Mouse (Mus musculus) brain, adult 2 months (tissue): ENCODE measurements around the gene Rcor2.

ENCODE experiments used
- DNase-seq: peaks from one replicate; pipeline ENCODE4 v3.0.0; 2011; ENCODE audit warnings: low read depth, low spot score

Rcor2 gene

DNA sequence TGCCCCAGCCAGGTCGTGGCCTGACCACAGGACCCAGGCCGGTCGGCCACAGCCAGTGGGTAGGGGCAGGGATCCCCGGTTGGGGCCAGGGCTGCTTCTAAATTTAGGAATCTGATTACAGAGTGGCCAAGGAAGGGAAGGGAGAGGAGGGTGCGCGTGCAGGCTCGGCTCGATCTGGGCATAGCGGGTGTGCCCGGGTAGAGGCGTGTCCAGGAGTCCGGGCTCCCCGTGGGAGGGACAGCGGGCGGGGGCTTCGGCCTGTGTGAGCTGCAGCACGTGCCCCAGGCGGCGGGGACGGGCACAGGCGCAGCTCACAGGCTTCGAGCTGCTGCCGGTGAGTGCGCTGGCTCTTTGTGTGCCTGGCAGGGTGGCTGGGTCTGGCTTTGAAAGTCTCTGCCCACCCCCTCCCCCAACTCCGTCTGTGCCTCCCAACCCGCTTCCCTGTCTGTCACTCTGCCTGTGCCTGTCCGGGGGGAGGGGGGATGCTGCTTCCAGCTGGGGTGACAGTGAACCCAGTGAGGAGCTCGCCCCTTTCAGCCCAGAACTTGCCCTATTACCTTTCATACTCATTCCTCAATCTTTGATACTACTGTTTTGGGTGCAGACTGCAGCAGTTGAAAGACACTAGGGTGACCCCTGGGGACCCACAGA is at the start of gene Rcor2:
TSS of gene Rcor2 (plus strand) at position 235 of the 651 bp plus-strand sequence.
- DNase-seq: peak; percentile 71

DNA sequence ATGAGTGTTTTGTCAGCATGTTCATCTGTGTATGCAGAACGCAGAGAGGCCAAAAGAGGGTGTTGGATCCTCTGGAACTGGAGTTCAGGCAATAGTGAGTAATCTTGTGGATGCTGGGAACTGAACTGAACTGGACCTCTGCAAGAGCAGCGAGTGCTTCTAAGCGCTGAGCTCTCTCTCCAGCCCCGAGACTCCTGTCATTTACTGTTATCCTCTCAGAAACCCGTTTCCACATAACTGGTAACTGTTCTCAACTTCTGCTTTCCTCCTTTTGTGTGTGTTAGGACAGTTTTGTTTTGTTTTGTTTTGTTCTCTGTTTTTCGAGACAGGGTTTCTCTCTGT is 49.2 kb upstream of the Rcor2 start:
- no peak for DNase-seq

DNA sequence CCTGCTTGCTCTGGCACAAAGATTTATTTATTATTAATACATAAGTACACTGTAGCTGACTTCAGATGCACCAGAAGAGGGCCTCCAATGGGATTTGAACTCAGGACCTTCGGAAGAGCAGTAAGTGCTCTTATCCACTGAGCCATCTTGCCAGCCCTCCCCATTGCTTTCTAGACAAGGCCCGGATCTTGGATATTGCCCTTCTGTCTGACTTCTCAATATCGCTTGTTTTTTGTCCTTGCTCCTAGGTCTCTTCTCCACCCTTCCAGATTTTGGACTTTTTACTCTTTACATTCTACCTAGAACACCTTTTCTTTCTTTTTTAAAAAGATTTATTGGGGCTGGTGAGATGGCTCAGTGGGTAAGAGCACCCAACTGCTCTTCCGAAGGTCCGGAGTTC is 48.4 kb upstream of the Rcor2 start:
- no peak for DNase-seq

DNA sequence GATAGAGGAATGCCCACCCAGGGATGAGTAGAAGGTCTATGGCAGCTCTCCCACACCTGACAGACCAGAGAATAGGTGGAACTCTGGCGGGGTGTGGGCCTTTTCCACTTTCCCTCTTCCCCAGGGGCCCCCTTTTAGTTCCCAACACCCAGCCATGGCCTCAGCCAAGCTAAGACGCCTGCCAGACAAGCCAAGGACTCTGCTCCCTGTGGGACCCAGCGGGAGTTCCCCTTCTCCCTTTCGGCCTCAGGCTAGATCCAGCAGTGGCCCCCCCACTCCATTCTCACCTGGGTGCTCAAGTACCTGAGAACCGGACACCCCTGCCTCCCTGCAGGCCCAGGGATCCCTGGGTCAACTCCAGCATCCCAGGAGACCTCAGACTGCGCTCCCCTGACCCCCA is 44.9 kb upstream of the Rcor2 start:
- DNase-seq: no peak

DNA sequence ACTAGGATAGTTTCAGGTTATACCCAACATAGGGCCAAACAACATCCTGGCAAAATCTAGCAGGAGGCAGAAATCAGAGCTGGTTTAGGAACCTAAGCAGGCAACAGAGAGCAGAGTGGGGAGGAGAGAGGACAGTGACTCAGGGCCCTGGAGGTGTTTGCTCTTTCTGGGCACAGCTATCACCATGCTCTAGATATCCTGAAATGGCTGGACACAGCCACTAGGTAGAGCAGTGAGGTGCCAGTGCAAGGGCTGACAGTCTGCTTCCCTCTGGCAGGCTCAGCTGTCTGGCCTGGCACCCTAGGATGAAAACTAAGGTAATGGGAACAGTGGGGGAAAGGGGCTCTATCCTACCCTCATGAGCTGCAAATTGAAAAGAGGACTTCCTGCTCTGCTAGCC is 43.6 kb upstream of the Rcor2 start:
- DNase-seq: no peak

DNA sequence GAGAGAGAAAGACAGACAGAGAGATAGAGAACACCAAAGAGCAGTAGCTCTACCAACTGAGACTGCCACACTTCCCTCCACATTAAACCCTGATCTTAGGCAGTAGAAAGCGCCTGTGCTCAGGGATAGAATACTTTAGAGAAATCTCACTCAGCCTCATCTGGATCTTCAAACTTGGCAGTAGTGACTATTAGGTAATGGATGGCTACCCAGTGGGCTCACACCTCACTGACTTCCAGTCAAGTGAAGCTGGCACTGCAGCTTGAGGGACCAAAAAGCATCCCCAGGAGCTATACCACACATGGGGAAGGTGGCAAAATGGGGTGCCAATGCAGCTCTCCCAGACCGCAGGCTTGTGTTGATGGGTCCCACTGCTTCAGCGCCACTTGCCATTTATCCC is 42.9 kb upstream of the Rcor2 start:
- DNase-seq: no peak

DNA sequence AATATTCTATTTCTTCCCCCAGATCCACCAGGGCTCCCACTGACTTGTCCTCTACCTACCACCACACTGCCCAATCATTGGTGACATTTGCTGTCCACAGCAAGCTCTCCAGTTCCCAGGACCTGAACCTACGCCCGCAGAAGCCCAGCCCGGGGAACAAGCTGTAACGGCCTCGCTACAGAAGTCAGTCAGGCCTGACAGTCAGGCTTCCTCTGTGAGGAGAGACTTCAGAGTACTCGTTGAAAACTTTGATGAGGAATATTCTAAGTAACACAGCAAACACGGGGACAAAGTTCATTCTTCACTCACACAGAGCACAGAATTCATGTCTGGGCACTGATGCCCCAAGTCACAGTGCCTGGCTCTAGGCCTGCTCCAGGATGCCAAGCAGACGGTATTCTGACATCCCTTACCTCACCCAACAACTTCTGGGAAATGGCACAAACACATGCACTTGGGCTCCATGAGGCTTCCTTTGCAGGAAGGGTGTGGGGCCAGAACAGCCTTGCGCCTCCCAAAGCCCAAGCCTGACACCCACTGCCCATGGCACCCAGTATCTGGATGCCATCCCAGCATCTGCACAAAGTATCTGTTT is 41.9 kb upstream of the Rcor2 start:
- no peak for DNase-seq

DNA sequence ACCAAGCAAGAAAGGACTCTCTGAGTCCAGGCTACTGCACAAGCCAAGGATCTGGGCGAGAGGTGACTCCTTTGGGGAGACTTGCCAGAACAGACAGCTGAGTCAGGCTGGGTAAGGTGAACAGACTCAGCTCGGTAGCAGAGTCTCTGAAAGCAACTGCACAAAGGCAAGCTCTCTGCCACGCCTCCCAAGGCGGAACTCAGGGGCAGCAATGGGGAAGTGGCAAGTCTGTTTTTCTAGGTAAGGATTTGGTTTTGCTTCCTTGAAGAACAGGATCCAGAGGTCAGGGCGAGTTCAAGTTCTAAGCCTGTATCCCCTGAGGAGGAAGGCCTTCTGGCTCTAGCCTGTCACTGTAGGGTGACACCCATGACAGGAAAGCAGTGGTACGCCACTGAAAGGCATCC is 40.6 kb upstream of the Rcor2 start:
- DNase-seq: no peak

DNA sequence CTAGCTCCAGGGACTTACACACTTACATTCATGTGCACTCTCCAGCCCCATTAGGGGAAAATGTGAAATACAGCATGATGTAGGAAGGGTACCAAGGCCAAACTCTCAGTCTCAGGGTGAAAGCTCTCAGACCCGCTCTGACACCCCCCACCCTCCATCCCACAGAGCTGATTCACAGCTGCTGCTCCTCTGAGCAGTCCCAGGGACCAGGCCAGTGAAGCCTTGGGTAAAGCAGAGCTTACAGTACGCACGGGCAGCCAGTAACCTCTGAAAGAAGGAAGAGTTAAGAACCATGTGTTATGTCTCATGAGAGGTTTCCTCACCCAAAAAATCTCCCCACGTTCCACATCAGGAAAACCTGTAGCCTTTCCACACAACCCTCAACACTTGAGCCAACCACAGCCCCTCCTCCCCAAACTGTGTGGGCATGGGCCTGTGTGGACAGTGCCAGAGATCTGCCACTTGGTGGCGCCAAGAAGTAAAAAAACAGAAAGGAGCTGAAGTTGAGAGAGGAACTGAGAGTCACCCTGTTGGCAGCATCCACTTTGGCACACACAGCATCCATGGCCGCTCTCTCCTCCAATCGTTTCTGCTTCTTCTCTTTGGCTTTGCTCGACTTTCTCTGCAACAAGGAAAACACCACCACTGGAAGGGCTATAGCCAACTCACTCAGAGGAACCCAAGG is 32.4 kb upstream of the Rcor2 start:
- DNase-seq: peak; percentile 94

DNA sequence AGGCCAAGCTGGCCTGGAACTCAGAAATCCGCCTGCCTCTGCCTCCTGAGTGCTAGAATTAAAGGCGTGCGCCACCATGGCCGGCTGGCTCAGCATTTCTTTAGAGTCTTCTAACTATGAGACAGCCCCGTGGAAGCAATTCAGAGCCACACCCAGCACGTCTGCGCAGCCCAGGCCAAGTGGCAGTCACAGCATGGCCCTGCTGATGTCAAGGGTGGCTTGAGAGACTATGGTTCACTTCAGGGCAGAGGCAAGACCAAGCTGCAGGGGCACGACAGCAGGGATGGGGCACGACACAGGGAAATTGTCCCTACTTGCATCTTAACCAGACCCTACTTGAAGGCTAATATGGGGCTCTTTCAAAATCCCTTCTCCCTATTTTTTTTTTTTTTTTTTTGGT is 31.7 kb upstream of the Rcor2 start:
- DNase-seq: no peak

DNA sequence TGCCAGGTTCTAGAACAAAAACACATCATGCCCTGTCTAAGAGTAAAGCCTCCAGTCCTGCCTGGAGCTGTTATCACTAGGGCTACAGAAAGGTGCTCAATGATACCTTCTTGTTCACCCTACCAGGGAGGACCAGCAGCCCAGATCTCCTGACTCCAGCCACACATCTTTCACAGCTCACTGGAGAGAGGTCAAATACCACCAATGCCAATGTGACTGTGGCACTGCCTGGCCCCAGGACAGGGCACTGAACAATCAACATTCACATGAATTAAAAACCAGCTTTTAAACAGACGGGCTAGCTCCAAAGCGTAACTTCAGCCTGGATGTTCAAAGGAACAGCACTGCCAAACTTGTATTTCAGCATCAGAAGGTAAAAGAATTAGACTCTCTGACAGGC is 31.1 kb upstream of the Rcor2 start:
- DNase-seq: no peak

DNA sequence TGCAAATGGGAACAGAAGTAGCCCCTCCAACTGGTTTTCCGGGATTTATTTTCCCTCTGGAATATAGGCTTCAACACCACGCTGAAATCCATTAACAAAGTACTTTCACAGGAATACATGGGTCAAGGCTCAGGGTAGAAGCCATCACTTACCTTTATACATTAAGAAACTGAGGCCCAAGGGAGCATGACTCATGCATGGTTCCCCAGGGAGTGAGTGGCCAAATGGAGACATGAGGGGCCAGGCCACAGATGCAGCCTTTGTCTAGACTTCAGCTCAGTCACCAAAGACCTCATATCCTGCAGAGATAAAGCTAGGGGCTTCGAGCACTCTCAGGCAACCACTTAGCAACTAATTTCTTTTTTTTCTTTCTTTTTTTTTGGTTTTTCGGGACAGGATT is 30.4 kb upstream of the Rcor2 start:
- DNase-seq: no peak

DNA sequence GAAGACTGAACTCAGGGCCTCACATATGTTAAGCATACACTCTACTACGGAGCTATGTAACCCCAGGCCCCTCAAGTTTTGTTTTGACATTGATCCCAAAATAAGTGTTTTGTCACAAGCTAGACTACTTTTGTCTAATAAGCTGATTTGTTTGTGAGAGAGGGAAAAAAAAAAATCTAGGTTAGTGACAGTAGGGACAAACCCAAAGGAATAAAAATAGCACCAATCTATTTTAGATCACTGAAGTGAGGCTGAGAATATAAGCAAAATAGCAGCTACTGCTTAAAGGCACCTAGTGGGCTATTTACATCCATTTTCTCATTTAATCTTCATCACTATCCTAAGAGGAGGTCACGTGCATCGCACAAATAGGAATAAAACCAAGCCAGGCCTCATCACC is 27.6 kb upstream of the Rcor2 start:
- DNase-seq: no peak

DNA sequence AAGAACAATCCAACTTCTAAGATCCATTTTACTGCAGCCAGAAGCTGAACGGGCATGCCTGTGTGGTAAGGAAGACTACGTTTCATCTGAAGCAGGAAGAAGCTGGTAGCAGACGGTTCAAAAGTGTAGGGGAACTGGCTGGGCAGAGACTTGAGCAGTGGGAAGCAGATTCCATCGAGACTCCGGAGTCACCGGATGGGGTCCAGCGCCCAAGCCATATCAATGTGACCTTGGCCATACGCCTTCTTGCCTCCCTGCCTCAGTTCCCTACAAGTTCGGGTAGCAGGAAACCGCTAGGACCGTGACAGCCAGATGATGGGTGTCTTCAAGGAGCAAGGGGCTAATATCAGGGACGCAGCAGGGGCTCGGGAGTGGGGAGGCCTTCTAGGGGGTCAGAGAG is 26.8 kb upstream of the Rcor2 start:
- no peak for DNase-seq

DNA sequence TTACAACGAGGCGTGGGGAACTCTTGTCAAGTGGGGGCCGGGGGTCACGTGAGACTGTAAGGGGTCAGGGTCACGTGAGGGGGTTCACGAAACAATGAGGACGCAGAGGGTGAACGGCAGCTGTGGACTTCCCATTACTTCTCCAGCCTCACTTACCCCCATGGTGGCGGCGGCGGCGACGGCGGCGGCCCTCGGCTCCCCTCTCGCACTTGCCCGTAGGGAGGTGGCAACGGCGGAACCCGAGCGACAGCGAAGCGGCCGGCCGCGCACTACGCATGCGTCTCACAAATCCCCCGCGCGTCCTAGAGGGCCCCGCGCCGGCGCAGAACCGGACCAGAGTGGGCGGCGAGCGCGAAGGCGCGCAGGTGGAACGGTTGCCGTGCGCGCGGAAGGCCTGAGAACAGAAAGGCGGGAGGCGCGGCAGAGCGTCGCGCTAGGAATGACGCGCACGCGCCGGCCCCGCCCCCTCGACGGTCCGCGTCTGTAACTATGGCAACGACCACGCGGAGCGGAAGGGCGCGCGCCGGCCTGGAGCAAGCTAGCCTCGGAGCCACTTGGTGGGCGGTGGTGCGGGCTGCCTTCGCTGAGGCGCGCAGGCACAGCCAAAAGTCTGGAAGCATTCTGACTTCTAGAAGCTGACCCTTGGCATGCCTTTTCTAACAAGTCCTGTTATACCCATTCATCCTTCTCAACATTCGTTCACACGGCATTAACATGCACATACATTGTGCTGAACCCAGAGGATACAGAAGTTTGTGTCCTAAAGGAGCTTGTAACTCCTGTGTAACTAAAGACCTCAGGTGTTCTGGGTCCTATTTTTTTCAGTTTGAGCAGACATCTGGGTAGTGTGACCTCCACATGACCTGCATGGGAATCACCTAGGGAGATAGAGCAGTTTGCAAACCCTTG is 26.1 kb upstream of the Rcor2 start, which contains the start of gene Naa40:
TSS of gene Naa40 (minus strand) at position 402 of the 909 bp plus-strand sequence.
- peak; percentile 98 for DNase-seq

DNA sequence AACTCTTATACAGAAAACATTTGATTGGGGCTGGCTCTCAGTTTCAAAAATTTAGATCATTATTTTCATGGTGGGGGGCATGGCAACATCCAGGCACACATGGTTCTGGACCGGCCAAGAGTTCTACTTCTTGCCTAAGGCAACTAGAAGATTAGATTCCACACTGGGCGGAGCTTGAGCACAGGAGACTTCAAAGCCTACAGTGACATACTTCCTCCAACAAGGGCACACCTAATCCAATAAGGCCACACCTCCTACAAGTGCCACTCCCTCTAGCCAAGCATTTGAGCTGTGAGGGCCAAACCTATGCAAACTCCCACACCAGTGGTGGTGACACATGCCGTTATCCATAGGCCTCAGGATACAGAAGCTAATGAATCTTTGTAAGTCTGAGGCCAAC is 21.1 kb upstream of the Rcor2 start:
- DNase-seq: no peak

DNA sequence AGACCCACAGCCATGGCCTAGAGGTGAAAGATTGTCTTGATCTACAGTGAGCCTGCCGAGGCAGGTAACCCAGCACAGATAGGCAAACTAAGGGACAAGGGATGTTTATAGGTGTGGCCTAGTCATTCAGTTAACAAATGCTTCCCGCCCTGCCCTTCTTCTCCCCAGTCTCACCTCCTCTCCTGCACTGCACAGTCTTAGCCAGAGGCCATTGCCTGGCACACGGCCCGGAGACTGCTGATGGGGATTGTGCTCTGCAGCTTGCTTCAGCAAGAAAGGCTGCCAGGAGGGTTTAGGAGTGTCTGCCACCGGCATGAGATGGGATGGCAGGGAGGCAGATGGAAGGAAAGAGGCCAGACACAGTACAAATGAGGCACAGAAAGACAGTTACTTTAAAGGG is 9.2 kb upstream of the Rcor2 start:
- peak; percentile 71 for DNase-seq

DNA sequence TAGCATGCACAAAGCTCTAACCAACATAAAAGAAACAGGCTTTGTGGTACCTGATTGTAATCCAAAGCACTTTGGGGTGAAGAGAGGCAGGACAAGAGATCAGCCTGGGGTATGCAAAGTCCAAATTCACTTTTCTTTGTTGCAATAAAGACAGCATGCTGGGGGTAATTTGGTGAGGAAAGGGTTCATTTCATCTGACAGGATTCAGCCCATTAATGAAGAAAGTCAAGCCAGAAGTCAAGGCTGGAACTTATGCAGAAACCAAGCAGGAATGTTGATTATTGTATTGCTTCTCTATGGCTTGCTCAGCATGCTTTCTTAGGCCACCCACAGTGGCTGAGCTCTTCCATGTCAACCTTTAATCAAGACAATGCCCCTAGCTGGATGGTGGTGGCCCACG is 5.6 kb upstream of the Rcor2 start:
- no peak for DNase-seq

DNA sequence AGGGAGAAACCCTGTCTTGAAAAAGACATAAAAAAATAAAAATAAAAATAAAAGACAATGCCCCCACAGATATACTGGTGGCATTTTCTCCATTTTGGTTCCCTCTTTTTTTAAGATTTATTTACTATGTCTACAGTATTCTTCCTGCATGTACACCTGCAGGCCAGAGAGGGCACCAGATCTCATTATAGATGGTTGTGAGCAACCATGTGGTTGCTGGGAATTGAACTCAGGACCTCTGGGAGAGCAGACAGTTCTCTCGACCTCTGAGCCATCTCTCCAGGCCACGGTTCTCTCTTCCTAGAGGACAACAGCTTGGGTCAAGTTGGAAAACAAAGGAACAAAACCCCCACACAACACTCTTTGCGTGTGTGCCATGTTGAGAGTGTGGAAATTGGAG is 5.2 kb upstream of the Rcor2 start:
- DNase-seq: no peak

DNA sequence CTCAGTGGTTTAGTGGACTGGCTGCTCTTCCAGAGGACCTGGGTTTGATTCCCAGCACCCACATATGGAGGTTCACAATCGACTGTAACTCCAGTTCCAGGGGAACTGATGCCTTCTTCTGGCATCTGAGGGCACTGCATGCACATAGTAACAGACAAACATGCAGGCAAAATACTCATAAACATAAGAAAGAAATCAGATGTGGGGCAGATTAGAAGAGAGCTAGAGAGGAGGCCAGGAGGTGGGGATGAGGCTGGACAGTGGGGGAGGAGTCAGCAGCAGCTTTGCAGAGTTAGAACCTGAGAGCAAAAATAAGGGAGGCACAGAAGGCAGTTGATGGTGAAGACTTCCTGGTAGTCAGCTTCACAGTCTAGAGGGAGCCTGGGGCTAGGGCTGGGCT is 4.5 kb upstream of the Rcor2 start:
- no peak for DNase-seq

DNA sequence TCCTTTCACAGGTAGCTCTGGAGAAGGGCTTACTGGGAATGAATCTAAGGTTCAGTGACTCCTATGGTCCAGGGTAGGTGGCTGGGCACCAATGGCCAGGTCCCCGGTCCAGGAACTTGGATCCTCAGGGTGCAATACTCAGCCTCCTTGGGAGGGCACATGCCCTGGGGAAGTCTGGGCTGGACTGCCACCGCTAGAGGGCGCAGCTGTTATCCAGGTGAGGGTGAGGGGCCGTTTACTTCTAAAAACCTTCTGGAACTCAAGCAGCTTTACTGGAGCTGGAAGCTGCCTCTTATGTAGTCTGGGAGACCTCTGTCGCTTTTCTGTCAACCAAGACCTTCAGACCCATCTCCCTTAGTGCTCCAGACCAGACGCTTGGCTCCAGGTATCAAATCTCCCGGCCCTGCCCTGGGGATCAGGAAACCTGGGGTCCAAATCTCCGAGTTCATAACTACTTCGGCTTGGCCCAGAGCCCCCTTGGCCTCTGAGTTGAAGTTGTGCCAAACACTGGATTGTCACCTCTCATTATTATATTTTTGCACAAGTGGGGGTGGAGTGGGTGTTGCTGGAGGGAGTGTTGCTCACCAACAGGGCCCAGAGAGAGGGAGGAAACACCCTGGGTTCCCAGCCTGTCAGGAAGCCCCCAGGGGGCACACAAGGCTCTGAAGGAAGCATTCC is 2.9 kb upstream of the Rcor2 start:
- peak; percentile 90 for DNase-seq
